In genomic region chr13:19698524-19699173, GRCm38 (mm10) we compare ENCODE assay signal across 7 mouse cellular contexts. TPM values are rescaled to one million over a fixed set of nuclear protein-coding genes. Genes with fewer than 3 reads are reported as not detected.
DNase-seq lines count a peak whose midpoint lies in the region; ATAC-seq and TF ChIP-seq lines count a peak whose summit lies in the region.

No protein-coding gene starts in this region.

- no peak overlapping the region for H3K9ac ChIP-seq in embryonic facial prominence, embryonic 12.5 days
- no peak overlapping the region for H3K9ac ChIP-seq in intestine, postnatal 0 days (ENCODE audit: low read depth, low read length)
- no peak overlapping the region for H3K9ac ChIP-seq in midbrain, embryonic 11.5 days (ENCODE audit: low read length)

- H3K4me3 ChIP-seq in left cerebral cortex, adult 2 months = no peak overlapping the region
- H3K4me3 ChIP-seq in embryonic facial prominence, embryonic 12.5 days = no peak overlapping the region
- no peak overlapping the region for H3K4me3 ChIP-seq in intestine, postnatal 0 days (ENCODE audit: low read depth, low read length)
- no peak overlapping the region for H3K4me3 ChIP-seq in midbrain, embryonic 11.5 days (ENCODE audit: low read depth, low read length)

- TF ChIP-seq CTCF in left cerebral cortex, adult 2 months (IDR thresholded peaks at IDR 0.05) = peak; percentile 90
- peak; percentile 92 for TF ChIP-seq CTCF in intestine, postnatal 0 days (IDR thresholded peaks at IDR 0.05; ENCODE audit: low read depth)

- 0 out of 2 replicates have a peak overlapping the region, but pooled peaks have one; percentile 21 for H3K4me2 ChIP-seq in embryonic facial prominence, embryonic 12.5 days (replicated peaks)
- no peak overlapping the region for H3K4me2 ChIP-seq in intestine, postnatal 0 days (replicated peaks; ENCODE audit: low read depth)
- no peak overlapping the region for H3K4me2 ChIP-seq in midbrain, embryonic 11.5 days

- no peak for DNase-seq in left cerebral cortex, adult 2 months (ENCODE audit: extremely low spot score in 1 of 2, low spot score in 2 of 2)
- no peak for DNase-seq in left cerebral cortex, adult 11 months (ENCODE audit: low spot score)
- DNase-seq in R1 (ENCODE audit: low read depth, low spot score) = peak; percentile 68
- DNase-seq in midbrain, embryonic 11.5 days (ENCODE audit: low spot score, missing footprints) = peak; percentile 90
- no peak for DNase-seq in urinary bladder, postnatal 4 days (ENCODE audit: low spot score in 2 of 2)

- no peaks in the 10 kb centered on the region for H3K36me3 ChIP-seq in embryonic facial prominence, embryonic 12.5 days
- H3K36me3 ChIP-seq in intestine, postnatal 0 days (ENCODE audit: control insufficient read depth, insufficient read depth) = no peaks in the 10 kb centered on the region
- no peaks in the 10 kb centered on the region for H3K36me3 ChIP-seq in midbrain, embryonic 11.5 days (ENCODE audit: control insufficient read depth, insufficient read depth, low read length)

- no peaks in the 10 kb centered on the region for H3K4me1 ChIP-seq in embryonic facial prominence, embryonic 12.5 days
- no peaks in the 10 kb centered on the region for H3K4me1 ChIP-seq in intestine, postnatal 0 days (replicated peaks; ENCODE audit: control insufficient read depth, insufficient read depth, low read length)
- H3K4me1 ChIP-seq in midbrain, embryonic 11.5 days (ENCODE audit: control insufficient read depth, insufficient read depth, low read length) = no peaks in the 10 kb centered on the region

- H3K27me3 ChIP-seq in embryonic facial prominence, embryonic 12.5 days = peaks cover 4% of the 10 kb centered on the region; the same call in 1 of the 2 replicates
- H3K27me3 ChIP-seq in intestine, postnatal 0 days (replicated peaks; ENCODE audit: control insufficient read depth, insufficient read depth, low read length) = no peaks in the 10 kb centered on the region
- no peaks in the 10 kb centered on the region for H3K27me3 ChIP-seq in midbrain, embryonic 11.5 days (ENCODE audit: control insufficient read depth, insufficient read depth, low read length)

- 23% methylated on average over 12 of the region's 12 CpGs for WGBS in embryonic facial prominence, embryonic 12.5 days
- WGBS in intestine, postnatal 0 days = 26% methylated on average over 12 of the region's 12 CpGs
- 30% methylated on average over 12 of the region's 12 CpGs for WGBS in midbrain, embryonic 11.5 days

- no peak overlapping the region for H3K27ac ChIP-seq in left cerebral cortex, adult 2 months
- H3K27ac ChIP-seq in embryonic facial prominence, embryonic 12.5 days = no peak overlapping the region
- H3K27ac ChIP-seq in intestine, postnatal 0 days (ENCODE audit: low read depth, low read length) = no peak overlapping the region
- no peak overlapping the region for H3K27ac ChIP-seq in midbrain, embryonic 11.5 days (ENCODE audit: low read depth, low read length)

- ATAC-seq in embryonic facial prominence, embryonic 12.5 days (ENCODE audit: insufficient number of reproducible peaks, insufficient read depth, low FRiP score, low TSS enrichment) = no peak
- no peak for ATAC-seq in intestine, postnatal 0 days
- peak; percentile 48 for ATAC-seq in midbrain, embryonic 11.5 days (ENCODE audit: low FRiP score)

- intact Hi-C loops in left cerebral cortex, adult 2 months (cut with DNase I) = loop anchor here (1.0 to 10.0 kb wide), 4 partner anchors 574 to 1356 kb away; no protein-coding TSS in a partner anchor

- H3K9me3 ChIP-seq in embryonic facial prominence, embryonic 12.5 days = no peaks in the 10 kb centered on the region
- H3K9me3 ChIP-seq in intestine, postnatal 0 days (ENCODE audit: control insufficient read depth) = no peaks in the 10 kb centered on the region
- H3K9me3 ChIP-seq in midbrain, embryonic 11.5 days (ENCODE audit: control insufficient read depth, low read length) = no peaks in the 10 kb centered on the region

RNA-seq across cellular contexts. Expression of gene Nme8, which starts 1.1 kb away (rescaled TPM):
- total RNA-seq in left cerebral cortex, adult 2 months (2021) = not detected
- not detected in 2 replicates for polyA plus RNA-seq in embryonic facial prominence, embryonic 12.5 days (2016; fragmentation: Nextera tagmentation; extraction: Ambion mirVana)
- polyA plus RNA-seq in intestine, postnatal 0 days (2015; fragmentation: Nextera tagmentation; extraction: Ambion mirVana) = not detected in 2 replicates
- not detected in 2 replicates for polyA plus RNA-seq in midbrain, embryonic 11.5 days (2014; fragmentation: Nextera tagmentation; extraction: Ambion mirVana)

Comparison
In these comparisons a context has a peak if more than half of its experiments do, and no peak if none do; other contexts are left out.
1. DNase-seq: peak in R1 (single experiment) and midbrain, embryonic 11.5 days (single experiment); none in left cerebral cortex, adult 2 months (0 of 2), left cerebral cortex, adult 11 months (single experiment) and urinary bladder, postnatal 4 days (0 of 2).